Mouse (Mus musculus) forebrain, embryonic 11.5 days (tissue): ENCODE measurements at regions not wholly inside any gene's neighbourhood (a gene's known extent, or its start where the extent isn't known, plus 50 kb on each side); places are given as distances from the start of the nearest gene placed in this dataset.

Experiments
- ATAC-seq: fragments of 200-750 bp; cut with Nextera tagmentation; replicated peaks from 2 replicates; pipeline ENCODE4 v1.8.0; 2017; ENCODE audit warnings: moderate TSS enrichment; ENCODE audit not compliant: low FRiP score
- DNase-seq: peaks from one replicate; pipeline ENCODE4 v3.0.0-alpha.2; 2017; ENCODE audit warnings: low spot score
- H3K27ac ChIP-seq: fragments of 300-500 bp; sonication (generic); 2 replicates; pipeline ENCODE4 v1.5.1; 2014; ENCODE audit warnings: low read depth, low read length
- H3K27me3 ChIP-seq: fragments of 300-500 bp; sonication (generic); 2 replicates; pipeline ENCODE4 v1.6.1; 2014; ENCODE audit warnings: mild to moderate bottlenecking, low read length, mixed read lengths; ENCODE audit not compliant: control insufficient read depth, insufficient read depth
- H3K36me3 ChIP-seq: fragments of 300-500 bp; sonication (generic); 2 replicates; pipeline ENCODE4 v1.6.1; 2014; ENCODE audit warnings: mild to moderate bottlenecking, low read length, moderate library complexity, mixed read lengths; ENCODE audit not compliant: control insufficient read depth, insufficient read depth
- H3K4me1 ChIP-seq: fragments of 300-500 bp; sonication (generic); replicated peaks from 2 replicates; pipeline ENCODE4 v1.6.1; 2014; ENCODE audit warnings: low read length, mixed read lengths; ENCODE audit not compliant: control insufficient read depth, insufficient read depth
- H3K4me2 ChIP-seq: fragments of 300-500 bp; sonication (generic); 2 replicates; pipeline ENCODE4 v1.6.1; 2014; ENCODE audit warnings: low read depth, mild to moderate bottlenecking, low read length, moderate library complexity, mixed read lengths; ENCODE audit not compliant: severe bottlenecking
- H3K4me3 ChIP-seq: fragments of 300-500 bp; sonication (generic); 2 replicates; pipeline ENCODE4 v1.5.1; 2014; ENCODE audit warnings: low read depth, low read length
- H3K9ac ChIP-seq: fragments of 300-500 bp; sonication (generic); 2 replicates; pipeline ENCODE4 v1.6.1; 2014; ENCODE audit warnings: low read length
- H3K9me3 ChIP-seq: fragments of 300-500 bp; sonication (generic); 2 replicates; pipeline ENCODE4 v1.6.1; 2016; ENCODE audit warnings: low read length, mixed read lengths; ENCODE audit not compliant: control insufficient read depth
- WGBS: fragments of 180-500 bp; shearing (Covaris S2); extraction: QIAGEN DNeasy Blood & Tissue Kit; methylation state at CpG from one replicate; pipeline ENCODE4 v1.1.7; 2014; 5-methylcytosine and 5-hydroxymethylcytosine counted together

- no peaks in the 10 kb centered on the region for H3K27me3 ChIP-seq
- DNase-seq (no peak), ATAC-seq (no peak)
- 92% methylated on average over 5 of the region's 5 CpGs for WGBS
- H3K4me2 ChIP-seq = no peak overlapping the region
- no peaks in the 10 kb centered on the region for H3K36me3 ChIP-seq
- no peak overlapping the region for H3K9ac ChIP-seq
- H3K4me1 ChIP-seq = no peaks in the 10 kb centered on the region
- H3K4me3 ChIP-seq = no peak overlapping the region
- no peak overlapping the region for H3K27ac ChIP-seq
- no peaks in the 10 kb centered on the region for H3K9me3 ChIP-seq
These were observed 193.8 kb upstream of the Zfp507 start for GRCm38 (mm10) chr7:35996609-35997008.

GRCm38 (mm10) chr7:35992511-35992910 lies 189.7 kb upstream of the Zfp507 start:
- Histone ChIP-seq H3K27me3 (no peaks in the 10 kb centered on the region), H3K4me1 (no peaks in the 10 kb centered on the region), H3K4me3 (no peak overlapping the region), H3K9ac (no peak overlapping the region), H3K4me2 (no peak overlapping the region), H3K27ac (no peak overlapping the region), H3K36me3 (no peaks in the 10 kb centered on the region), H3K9me3 (no peaks in the 10 kb centered on the region)
- ATAC-seq (no peak), DNase-seq (peak; percentile 45)
- 74% methylated on average over 8 of the region's 8 CpGs for WGBS

GRCm38 (mm10) chr7:35991141-35991540 lies 188.3 kb upstream of the Zfp507 start:
- WGBS = 92% methylated on average over 5 of the region's 5 CpGs
- DNase-seq (peak; percentile 20), ATAC-seq (no peak)
- Histone ChIP-seq H3K9me3 (no peaks in the 10 kb centered on the region; the same call in 1 of the 2 replicates), H3K27me3 (no peaks in the 10 kb centered on the region), H3K4me3 (no peak overlapping the region), H3K27ac (no peak overlapping the region), H3K9ac (no peak overlapping the region), H3K4me2 (no peak overlapping the region), H3K36me3 (no peaks in the 10 kb centered on the region), H3K4me1 (no peaks in the 10 kb centered on the region)

- no peaks in the 10 kb centered on the region for H3K4me1 ChIP-seq
- no peak overlapping the region for H3K4me2 ChIP-seq
- H3K9me3 ChIP-seq = no peaks in the 10 kb centered on the region; the same call in 1 of the 2 replicates
- DNase-seq = peak; percentile 11
- no peak overlapping the region for H3K27ac ChIP-seq
- no peak overlapping the region for H3K4me3 ChIP-seq
- ATAC-seq = no peak
- no peaks in the 10 kb centered on the region for H3K27me3 ChIP-seq
- no peaks in the 10 kb centered on the region for H3K36me3 ChIP-seq
- 84% methylated on average over 8 of the region's 8 CpGs for WGBS
- no peak overlapping the region for H3K9ac ChIP-seq
These were observed 186.7 kb upstream of the Zfp507 start for GRCm38 (mm10) chr7:35989456-35989855.

GRCm38 (mm10) chr7:35988449-35989109 lies 185.8 kb upstream of the Zfp507 start:
- Histone ChIP-seq H3K4me1 (no peaks in the 10 kb centered on the region), H3K36me3 (no peaks in the 10 kb centered on the region), H3K4me2 (no peak overlapping the region), H3K9ac (no peak overlapping the region), H3K27me3 (no peaks in the 10 kb centered on the region), H3K27ac (no peak overlapping the region), H3K9me3 (no peaks in the 10 kb centered on the region; the same call in 1 of the 2 replicates), H3K4me3 (no peak overlapping the region)
- ATAC-seq = no peak
- WGBS = 74% methylated on average over 13 of the region's 13 CpGs
- DNase-seq = no peak

DNA sequence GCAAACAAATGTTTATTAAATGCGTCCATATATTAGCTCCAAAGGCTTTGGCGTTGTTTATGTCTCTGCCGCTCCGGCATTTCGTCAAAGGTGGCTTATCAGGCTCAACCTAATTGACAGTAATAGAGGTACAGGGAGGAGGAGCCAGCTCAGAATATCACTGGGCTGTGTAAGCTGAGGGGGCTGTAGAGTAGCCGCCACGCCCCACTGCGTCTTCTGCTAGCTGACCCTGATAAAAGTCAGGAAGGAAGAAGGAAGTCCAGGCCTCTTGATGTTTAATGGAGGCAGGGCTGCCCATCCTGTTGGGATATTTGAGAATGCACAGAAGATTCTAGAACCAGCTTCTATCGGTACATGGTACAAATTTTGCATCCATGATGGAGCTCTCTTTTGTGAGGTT lies 175.2 kb upstream of the Zfp507 start:
- Histone ChIP-seq H3K9ac (no peak overlapping the region), H3K27me3 (no peaks in the 10 kb centered on the region), H3K36me3 (no peaks in the 10 kb centered on the region), H3K4me3 (no peak overlapping the region), H3K4me1 (no peaks in the 10 kb centered on the region), H3K9me3 (no peaks in the 10 kb centered on the region), H3K27ac (no peak overlapping the region), H3K4me2 (no peak overlapping the region)
- 94% methylated on average over 9 of the region's 9 CpGs for WGBS
- DNase-seq (no peak), ATAC-seq (no peak)

DNA sequence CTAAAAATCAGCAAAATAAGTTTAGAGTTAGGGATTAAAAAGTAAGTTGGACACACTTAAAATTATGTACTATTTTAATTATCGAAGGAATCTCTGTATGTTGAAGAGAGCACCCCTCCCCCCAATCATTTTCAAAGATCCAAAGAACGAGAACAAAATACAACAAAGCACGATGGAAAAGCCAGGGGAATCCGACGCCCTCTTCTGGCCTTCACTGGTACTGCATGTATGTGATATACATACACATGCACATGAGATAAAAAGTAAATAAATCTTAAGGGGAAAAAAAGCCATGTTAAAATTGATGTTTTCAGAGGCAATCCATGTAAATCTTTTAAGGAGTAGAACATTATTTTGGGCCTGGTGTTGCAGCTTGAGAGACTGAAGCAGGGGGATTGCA lies 155.9 kb upstream of the Zfp507 start:
- Histone ChIP-seq H3K4me1 (0 out of 2 replicates have a peak, but pooled peaks cover 3% of the 10 kb centered on the region), H3K9ac (no peak overlapping the region), H3K27me3 (no peaks in the 10 kb centered on the region), H3K36me3 (no peaks in the 10 kb centered on the region), H3K4me2 (no peak overlapping the region), H3K9me3 (no peaks in the 10 kb centered on the region), H3K27ac (no peak overlapping the region), H3K4me3 (no peak overlapping the region)
- DNase-seq = no peak
- ATAC-seq = no peak
- 23% methylated on average over 5 of the region's 5 CpGs for WGBS

GRCm38 (mm10) chr7:35958052-35958451 lies 155.2 kb upstream of the Zfp507 start:
- no peak for DNase-seq
- WGBS = 19% methylated on average over 2 of the region's 2 CpGs

DNA sequence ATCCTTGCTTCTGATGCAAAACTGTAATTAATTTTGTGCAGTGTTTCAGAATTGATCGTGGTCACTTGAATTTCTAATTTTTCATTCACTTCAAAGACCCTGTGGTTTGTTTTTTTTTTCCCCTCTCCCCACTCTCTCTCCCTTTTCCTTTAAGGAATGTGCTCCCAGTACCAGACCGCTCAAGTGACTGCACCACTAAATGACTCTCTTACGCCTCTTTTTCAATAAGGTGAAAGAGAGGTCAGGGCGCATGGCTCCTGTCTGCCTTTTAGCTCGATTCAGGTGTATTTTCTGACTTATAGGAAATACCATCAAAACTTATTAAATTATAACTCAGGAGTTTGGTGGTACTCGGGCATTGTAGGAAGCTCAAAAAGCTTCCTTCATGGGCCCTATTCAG lies 146.0 kb upstream of the Zfp507 start:
- Histone ChIP-seq H3K27me3 (no peaks in the 10 kb centered on the region), H3K9ac (no peak overlapping the region), H3K27ac (no peak overlapping the region), H3K4me3 (no peak overlapping the region), H3K9me3 (no peaks in the 10 kb centered on the region), H3K4me1 (peaks cover 7% of the 10 kb centered on the region; the same call in 1 of the 2 replicates), H3K36me3 (no peaks in the 10 kb centered on the region), H3K4me2 (peak overlapping the region; percentile 40; the same call in 1 of the 2 replicates)
- WGBS = 3% methylated on average over 6 of the region's 6 CpGs
- DNase-seq = no peak
- ATAC-seq = no peak

More at GRCm38 (mm10) chr7:35958052-35958451, 155.2 kb upstream of the Zfp507 start:
- H3K36me3 ChIP-seq = no peaks in the 10 kb centered on the region
- no peak for ATAC-seq
- H3K9me3 ChIP-seq = no peaks in the 10 kb centered on the region
- H3K4me1 ChIP-seq = 0 out of 2 replicates have a peak, but pooled peaks cover 3% of the 10 kb centered on the region
- H3K9ac ChIP-seq = no peak overlapping the region
- no peak overlapping the region for H3K4me2 ChIP-seq
- H3K27me3 ChIP-seq = no peaks in the 10 kb centered on the region
- H3K4me3 ChIP-seq = no peak overlapping the region
- no peak overlapping the region for H3K27ac ChIP-seq
